Mouse (Mus musculus): ENCODE results near the gene Adgrd1.

- TF ChIP-seq CTCF (IDR thresholded peaks at IDR 0.05; ENCODE audit: low read depth) (peak; percentile 34), EP300 (IDR thresholded peaks at IDR 0.05; ENCODE audit: low read depth) (no peak)
These were observed 122.7 kb downstream of the Adgrd1 start for GRCm38 (mm10) chr5:129219178-129219760.
